Mouse (Mus musculus): ENCODE data around the gene Acp5. TPM values are rescaled to one million over a fixed set of nuclear protein-coding genes. Genes with fewer than 3 reads are reported as not detected.
"Not testable (repeated sequence)": the region's sequence is repeated elsewhere in the genome, so short reads cannot be mapped to it uniquely, and the experiment has no call there.

Acp5 gene
- polyA plus RNA-seq, 1 experiment from 2014 or later = 1.6 TPM

GRCm38 (mm10) chr9:22156497-22157245 is 21.2 kb upstream of the Acp5 start, which contains the start of gene Pigyl:
Gene Pigyl (plus strand): TSS chr9:22156846.
- H3K4me3 ChIP-seq = peak within 1 kb of the TSS; percentile 61
- H3K36me3 ChIP-seq = no peaks in the 10 kb centered on the region
- no peaks in the 10 kb centered on the region for H3K9me3 ChIP-seq
- WGBS = 1% methylated on average over 64 of the region's 65 CpGs
- no peaks in the 10 kb centered on the region for H3K27me3 ChIP-seq
- H3K27ac ChIP-seq (replicated peaks) = peak within 1 kb of the TSS; percentile 88
- H3K9ac ChIP-seq = peak within 1 kb of the TSS; percentile 89
- H3K4me2 ChIP-seq = peak within 1 kb of the TSS; percentile 61
- ATAC-seq (ENCODE audit: low read depth) = peak; percentile 98
- peaks cover 25% of the 10 kb centered on the region for H3K4me1 ChIP-seq (replicated peaks)

- no peaks in the 10 kb centered on the region for H3K36me3 ChIP-seq
- 31% methylated on average over 10 of the region's 10 CpGs for WGBS
Measured at GRCm38 (mm10) chr9:22155614-22156013, 20.1 kb upstream of the Acp5 start.

GRCm38 (mm10) chr9:22153810-22154209 is 18.3 kb upstream of the Acp5 start:
- H3K4me3 ChIP-seq = no peak overlapping the region
- no peak overlapping the region for H3K9ac ChIP-seq
- H3K36me3 ChIP-seq = no peaks in the 10 kb centered on the region
- ATAC-seq (ENCODE audit: low read depth) = no peak
- no peak overlapping the region for H3K27ac ChIP-seq (replicated peaks)
- H3K9me3 ChIP-seq = no peaks in the 10 kb centered on the region
- H3K27me3 ChIP-seq = no peaks in the 10 kb centered on the region
- no peak overlapping the region for H3K4me2 ChIP-seq
- peaks cover 25% of the 10 kb centered on the region for H3K4me1 ChIP-seq (replicated peaks)
- WGBS = 91% methylated on average over 3 of the region's 3 CpGs

More at GRCm38 (mm10) chr9:22155614-22156013, 20.1 kb upstream of the Acp5 start:
- no peak overlapping the region for H3K9ac ChIP-seq
- no peaks in the 10 kb centered on the region for H3K27me3 ChIP-seq
- no peak overlapping the region for H3K27ac ChIP-seq (replicated peaks)
- H3K4me2 ChIP-seq = no peak overlapping the region; the same call in 1 of the 2 replicates
- no peaks in the 10 kb centered on the region for H3K9me3 ChIP-seq
- ATAC-seq (ENCODE audit: low read depth) = peak; percentile 8; the same call in 1 of the 2 replicates
- peaks cover 25% of the 10 kb centered on the region for H3K4me1 ChIP-seq (replicated peaks)
- no peak overlapping the region for H3K4me3 ChIP-seq

GRCm38 (mm10) chr9:22150946-22151345 is 15.4 kb upstream of the Acp5 start:
- WGBS = 75% methylated on average over 2 of the region's 2 CpGs
- no peaks in the 10 kb centered on the region for H3K9me3 ChIP-seq
- no peak overlapping the region for H3K4me3 ChIP-seq
- H3K27ac ChIP-seq (replicated peaks) = no peak overlapping the region
- no peak for ATAC-seq (ENCODE audit: low read depth)
- H3K27me3 ChIP-seq = no peaks in the 10 kb centered on the region
- peaks cover 4% of the 10 kb centered on the region; the same call in 1 of the 2 replicates for H3K4me1 ChIP-seq (replicated peaks)
- no peak overlapping the region for H3K9ac ChIP-seq
- no peaks in the 10 kb centered on the region for H3K36me3 ChIP-seq
- no peak overlapping the region for H3K4me2 ChIP-seq

- H3K9me3 ChIP-seq; H3K27me3 ChIP-seq; H3K36me3 ChIP-seq; H3K27ac ChIP-seq (replicated peaks); H3K9ac ChIP-seq; ATAC-seq (ENCODE audit: low read depth); H3K4me3 ChIP-seq; H3K4me2 ChIP-seq; H3K4me1 ChIP-seq (replicated peaks): not testable (repeated sequence)
- 87% methylated on average over 7 of the region's 7 CpGs for WGBS
Measured at GRCm38 (mm10) chr9:22150249-22150693, 14.8 kb upstream of the Acp5 start.

- Histone ChIP-seq H3K4me2 (no peak overlapping the region), H3K27me3 (no peaks in the 10 kb centered on the region), H3K9me3 (no peaks in the 10 kb centered on the region), H3K9ac (no peak overlapping the region), H3K36me3 (no peaks in the 10 kb centered on the region), H3K27ac (replicated peaks) (no peak overlapping the region), H3K4me1 (replicated peaks) (no peaks in the 10 kb centered on the region), H3K4me3 (no peak overlapping the region)
- ATAC-seq (ENCODE audit: low read depth) = no peak
- 78% methylated on average over 20 of the region's 20 CpGs for WGBS
Measured at GRCm38 (mm10) chr9:22149426-22150248, 14.1 kb upstream of the Acp5 start.

GRCm38 (mm10) chr9:22144304-22144965 is 8.9 kb upstream of the Acp5 start:
- Histone ChIP-seq H3K27me3 (no peaks in the 10 kb centered on the region), H3K4me1 (replicated peaks) (no peaks in the 10 kb centered on the region), H3K9me3 (no peaks in the 10 kb centered on the region), H3K27ac (replicated peaks) (no peak overlapping the region), H3K4me2 (no peak overlapping the region), H3K4me3 (no peak overlapping the region), H3K9ac (no peak overlapping the region), H3K36me3 (no peaks in the 10 kb centered on the region)
- WGBS = 88% methylated on average over 8 of the region's 8 CpGs
- no peak for ATAC-seq (ENCODE audit: low read depth)

- 55% methylated on average over 17 of the region's 17 CpGs for WGBS
- Histone ChIP-seq H3K9ac (no peak overlapping the region), H3K27ac (replicated peaks) (no peak overlapping the region), H3K27me3 (no peaks in the 10 kb centered on the region), H3K36me3 (no peaks in the 10 kb centered on the region), H3K9me3 (no peaks in the 10 kb centered on the region), H3K4me2 (no peak overlapping the region), H3K4me3 (no peak overlapping the region), H3K4me1 (replicated peaks) (no peaks in the 10 kb centered on the region)
- ATAC-seq (ENCODE audit: low read depth) = peak; percentile 79
Measured at GRCm38 (mm10) chr9:22143108-22144037, 7.9 kb upstream of the Acp5 start.

GRCm38 (mm10) chr9:22139746-22140145 is 4.2 kb upstream of the Acp5 start:
- H3K4me3 ChIP-seq = no peak overlapping the region
- no peaks in the 10 kb centered on the region for H3K9me3 ChIP-seq
- H3K27me3 ChIP-seq = peaks cover 3% of the 10 kb centered on the region; the same call in 1 of the 2 replicates
- WGBS = 91% methylated on average over 5 of the region's 5 CpGs
- ATAC-seq (ENCODE audit: low read depth) = no peak
- peaks cover 10% of the 10 kb centered on the region; the same call in 1 of the 2 replicates for H3K4me1 ChIP-seq (replicated peaks)
- no peak overlapping the region for H3K4me2 ChIP-seq
- H3K9ac ChIP-seq = no peak overlapping the region
- H3K27ac ChIP-seq (replicated peaks) = no peak overlapping the region
- no peaks in the 10 kb centered on the region for H3K36me3 ChIP-seq

- 28% methylated on average over 2 of the region's 2 CpGs for WGBS
- H3K9ac ChIP-seq = no peak overlapping the region
Measured at GRCm38 (mm10) chr9:22138480-22138879, 3.0 kb upstream of the Acp5 start.

More at GRCm38 (mm10) chr9:22138480-22138879, 3.0 kb upstream of the Acp5 start:
- Histone ChIP-seq H3K4me1 (replicated peaks) (peaks cover 10% of the 10 kb centered on the region; the same call in 1 of the 2 replicates), H3K4me2 (no peak overlapping the region), H3K27ac (replicated peaks) (no peak overlapping the region), H3K9me3 (no peaks in the 10 kb centered on the region), H3K27me3 (peaks cover 3% of the 10 kb centered on the region; the same call in 1 of the 2 replicates), H3K36me3 (no peaks in the 10 kb centered on the region), H3K4me3 (no peak overlapping the region)
- no peak for ATAC-seq (ENCODE audit: low read depth)

Measured in neural tube, embryonic 13.5 days (tissue).